Mouse (Mus musculus): ENCODE data around the gene Tulp1. TPM values are rescaled to one million over a fixed set of nuclear protein-coding genes. Genes with fewer than 3 reads are reported as not detected.

Tulp1 gene
- polyA plus RNA-seq, 1 experiment: 0.34 TPM

DNA sequence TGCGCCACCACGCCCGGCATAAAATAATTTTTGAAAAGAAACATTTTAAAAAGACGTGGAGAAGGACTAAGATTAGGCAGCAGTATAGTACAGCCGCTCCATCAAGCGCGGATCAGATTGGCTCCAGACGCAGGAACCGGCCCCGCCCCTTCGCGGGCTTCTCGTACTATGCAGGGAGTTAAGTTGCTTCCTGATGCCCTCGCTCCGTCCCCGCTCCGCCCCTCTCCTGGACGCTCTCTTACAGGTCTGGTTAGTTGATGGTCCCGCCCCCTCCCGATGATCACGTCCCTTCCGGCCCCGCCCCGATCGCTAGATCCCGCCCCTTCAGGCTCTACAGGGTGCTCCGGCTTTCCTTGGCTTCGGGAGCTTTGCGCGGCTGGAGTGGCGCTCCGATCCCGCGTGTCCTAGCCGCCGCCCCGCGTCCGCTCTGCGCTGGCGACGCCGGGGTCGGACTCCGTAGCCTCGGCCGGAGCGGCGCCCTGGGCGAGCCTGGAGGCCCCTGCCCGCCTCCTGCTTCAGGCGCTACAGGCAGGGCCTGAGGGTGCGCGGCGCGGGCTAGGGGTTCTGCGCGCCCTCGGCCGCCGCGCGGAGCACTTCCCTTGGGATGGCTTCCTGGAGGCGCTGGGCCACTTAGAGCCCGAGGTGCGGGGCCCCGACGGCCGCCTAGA, 51.7 kb downstream of the Tulp1 start, which contains the start of gene Fance:
TSS of gene Fance (plus strand) at position 308 of the 668 bp plus-strand sequence.
- under 1% methylated on average over 68 of the region's 69 CpGs for WGBS
- Histone ChIP-seq H3K4me1 (ENCODE audit: control insufficient read depth, insufficient read depth, insufficient read length, low read length) (peaks cover 9% of the 10 kb centered on the region; the same call in 1 of the 2 replicates), H3K27me3 (ENCODE audit: control insufficient read depth, insufficient read depth, low read length) (no peaks in the 10 kb centered on the region), H3K36me3 (ENCODE audit: control insufficient read depth, insufficient read depth, low read length) (peaks cover 15% of the 10 kb centered on the region), H3K4me3 (ENCODE audit: low read depth, low read length) (peak within 1 kb of the TSS; percentile 82), H3K27ac (ENCODE audit: insufficient read depth, low read depth, low read length) (peak within 1 kb of the TSS; percentile 41; the same call in 1 of the 2 replicates)
- no peak for TF ChIP-seq CTCF (IDR thresholded peaks at IDR 0.05; ENCODE audit: extremely low read depth, insufficient read length, insufficient replicate concordance, low read depth, low read length)
- TF ChIP-seq POLR2A (IDR thresholded peaks at IDR 0.05; ENCODE audit: low read depth, low read length): peak; percentile 86

GRCm38 (mm10) chr17:28312232-28313211, 52.5 kb downstream of the Tulp1 start:
- Histone ChIP-seq H3K4me3 (ENCODE audit: low read depth, low read length) (peak overlapping the region; percentile 57), H3K36me3 (ENCODE audit: control insufficient read depth, insufficient read depth, low read length) (peaks cover 9% of the 10 kb centered on the region), H3K4me1 (ENCODE audit: control insufficient read depth, insufficient read depth, insufficient read length, low read length) (peaks cover 9% of the 10 kb centered on the region; the same call in 1 of the 2 replicates), H3K27me3 (ENCODE audit: control insufficient read depth, insufficient read depth, low read length) (no peaks in the 10 kb centered on the region), H3K27ac (ENCODE audit: insufficient read depth, low read depth, low read length) (no peak overlapping the region)
- TF ChIP-seq CTCF (IDR thresholded peaks at IDR 0.05; ENCODE audit: extremely low read depth, insufficient read length, insufficient replicate concordance, low read depth, low read length) (peak; percentile 34; the same call in 1 of the 2 replicates), POLR2A (IDR thresholded peaks at IDR 0.05; ENCODE audit: low read depth, low read length) (no peak)
- 25% methylated on average over 17 of the region's 17 CpGs for WGBS

DNA sequence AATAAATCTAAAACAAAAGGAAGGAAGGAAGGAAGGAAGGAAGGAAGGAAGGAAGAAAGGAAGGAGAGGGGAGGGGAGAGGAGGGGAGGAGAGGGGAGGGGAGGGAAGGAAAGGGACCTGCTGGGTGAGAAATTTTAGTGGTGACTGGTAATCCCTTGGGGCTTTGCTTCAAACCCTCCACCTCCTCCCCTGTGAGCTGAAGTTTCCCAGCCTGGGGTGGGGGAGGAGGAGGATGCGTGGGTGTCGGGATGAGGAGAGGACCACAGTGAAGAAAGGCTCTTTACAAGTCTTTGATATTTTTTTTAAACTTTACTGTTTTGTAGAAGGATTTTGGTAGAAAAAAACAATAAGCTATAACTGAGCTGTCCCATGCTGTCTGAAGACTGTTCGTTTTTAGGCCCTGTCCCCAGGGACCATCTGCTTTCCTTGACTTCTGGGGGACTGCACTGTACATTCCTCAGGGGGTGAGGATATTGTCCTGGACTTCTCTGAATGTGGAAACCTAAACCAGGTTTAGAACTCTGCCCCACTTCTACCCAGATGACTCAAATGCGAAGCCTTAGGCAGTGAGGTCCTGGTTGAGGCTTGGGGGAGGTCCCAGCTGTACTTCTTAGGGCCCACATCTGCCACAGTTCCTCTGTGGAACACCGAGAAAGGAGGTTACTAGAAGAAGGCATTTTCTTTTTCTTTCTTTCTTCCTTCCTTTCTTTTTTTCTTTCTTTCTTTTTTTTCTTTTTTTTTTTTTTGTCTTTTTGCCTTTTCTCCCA, 53.5 kb downstream of the Tulp1 start:
- H3K27me3 ChIP-seq (ENCODE audit: control insufficient read depth, insufficient read depth, low read length): no peaks in the 10 kb centered on the region

DNA sequence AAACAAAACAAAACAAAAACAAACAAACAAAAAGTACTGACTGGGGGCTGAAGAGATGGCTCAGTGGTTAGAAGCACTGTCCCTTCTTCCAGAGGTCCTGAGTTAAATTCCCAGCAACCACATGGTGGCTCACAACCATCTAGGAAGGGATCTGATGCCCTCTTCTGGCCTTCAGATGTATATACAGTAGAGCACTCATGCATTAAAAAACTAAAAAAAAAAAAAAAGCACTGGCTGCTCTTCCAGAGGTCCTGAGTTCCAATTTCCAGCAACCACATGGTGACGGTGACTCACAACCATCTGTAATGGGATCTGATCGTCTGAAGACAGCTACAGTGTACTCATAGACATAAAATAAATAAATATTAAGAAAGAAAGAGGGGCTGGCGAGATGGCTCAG, 54.2 kb downstream of the Tulp1 start:
- H3K4me1 ChIP-seq (ENCODE audit: control insufficient read depth, insufficient read depth, insufficient read length, low read length): peaks cover 9% of the 10 kb centered on the region; the same call in 1 of the 2 replicates
- TF ChIP-seq POLR2A (IDR thresholded peaks at IDR 0.05; ENCODE audit: low read depth, low read length): no peak
- no peak for TF ChIP-seq CTCF (IDR thresholded peaks at IDR 0.05; ENCODE audit: extremely low read depth, insufficient read length, insufficient replicate concordance, low read depth, low read length)

More for the DNA sequence above, 53.5 kb downstream of the Tulp1 start:
- Histone ChIP-seq H3K27ac (ENCODE audit: insufficient read depth, low read depth, low read length) (no peak overlapping the region), H3K36me3 (ENCODE audit: control insufficient read depth, insufficient read depth, low read length) (no peaks in the 10 kb centered on the region), H3K4me3 (ENCODE audit: low read depth, low read length) (no peak overlapping the region), H3K4me1 (ENCODE audit: control insufficient read depth, insufficient read depth, insufficient read length, low read length) (peaks cover 9% of the 10 kb centered on the region; the same call in 1 of the 2 replicates)
- WGBS: 87% methylated on average over 5 of the region's 5 CpGs
- TF ChIP-seq CTCF (IDR thresholded peaks at IDR 0.05; ENCODE audit: extremely low read depth, insufficient read length, insufficient replicate concordance, low read depth, low read length) (no peak), POLR2A (IDR thresholded peaks at IDR 0.05; ENCODE audit: low read depth, low read length) (no peak)

GRCm38 (mm10) chr17:28308297-28309195, 56.5 kb downstream of the Tulp1 start:
- H3K4me1 ChIP-seq (ENCODE audit: control insufficient read depth, insufficient read depth, insufficient read length, low read length): peaks cover 3% of the 10 kb centered on the region; the same call in 1 of the 2 replicates
- H3K27me3 ChIP-seq (ENCODE audit: control insufficient read depth, insufficient read depth, low read length): no peaks in the 10 kb centered on the region
- TF ChIP-seq POLR2A (IDR thresholded peaks at IDR 0.05; ENCODE audit: low read depth, low read length): no peak
- TF ChIP-seq CTCF (IDR thresholded peaks at IDR 0.05; ENCODE audit: extremely low read depth, insufficient read length, insufficient replicate concordance, low read depth, low read length): peak; percentile 91; the same call in 1 of the 2 replicates
- no peaks in the 10 kb centered on the region for H3K36me3 ChIP-seq (ENCODE audit: control insufficient read depth, insufficient read depth, low read length)
- 12% methylated on average over 18 of the region's 18 CpGs for WGBS
- peak overlapping the region; percentile 24; the same call in 1 of the 2 replicates for H3K4me3 ChIP-seq (ENCODE audit: low read depth, low read length)
- H3K27ac ChIP-seq (ENCODE audit: insufficient read depth, low read depth, low read length): no peak overlapping the region

More for the DNA sequence above, 54.2 kb downstream of the Tulp1 start:
- WGBS: 78% methylated on average over 3 of the region's 3 CpGs
- no peaks in the 10 kb centered on the region for H3K36me3 ChIP-seq (ENCODE audit: control insufficient read depth, insufficient read depth, low read length)
- no peaks in the 10 kb centered on the region for H3K27me3 ChIP-seq (ENCODE audit: control insufficient read depth, insufficient read depth, low read length)
- no peak overlapping the region for H3K4me3 ChIP-seq (ENCODE audit: low read depth, low read length)
- H3K27ac ChIP-seq (ENCODE audit: insufficient read depth, low read depth, low read length): no peak overlapping the region

Measured in small intestine, adult 2 months (tissue).